Mouse (Mus musculus) ES-E14 (cell line): Measurements from ENCODE around the gene Tbc1d16.

Experiments used
- CHD2 ChIP-seq: IDR thresholded peaks from 2 replicates; pipeline ENCODE4 v1.6.1; 2014; ENCODE audit warnings: mild to moderate bottlenecking, low read depth, low read length, inconsistent platforms
- HCFC1 ChIP-seq: IDR thresholded peaks from 2 replicates; pipeline ENCODE4 v1.6.1; 2012; ENCODE audit warnings: low read length, inconsistent platforms, borderline replicate concordance; ENCODE audit not compliant: insufficient read depth
- ZC3H11A ChIP-seq: IDR thresholded peaks from 2 replicates; pipeline ENCODE4 v1.6.1; 2012; ENCODE audit warnings: low read depth, mild to moderate bottlenecking, inconsistent platforms, low read length, borderline replicate concordance
- ZNF384 ChIP-seq: IDR thresholded peaks from 2 replicates; pipeline ENCODE4 v1.6.1; 2012; ENCODE audit warnings: low read depth, low read length, inconsistent platforms

DNA sequence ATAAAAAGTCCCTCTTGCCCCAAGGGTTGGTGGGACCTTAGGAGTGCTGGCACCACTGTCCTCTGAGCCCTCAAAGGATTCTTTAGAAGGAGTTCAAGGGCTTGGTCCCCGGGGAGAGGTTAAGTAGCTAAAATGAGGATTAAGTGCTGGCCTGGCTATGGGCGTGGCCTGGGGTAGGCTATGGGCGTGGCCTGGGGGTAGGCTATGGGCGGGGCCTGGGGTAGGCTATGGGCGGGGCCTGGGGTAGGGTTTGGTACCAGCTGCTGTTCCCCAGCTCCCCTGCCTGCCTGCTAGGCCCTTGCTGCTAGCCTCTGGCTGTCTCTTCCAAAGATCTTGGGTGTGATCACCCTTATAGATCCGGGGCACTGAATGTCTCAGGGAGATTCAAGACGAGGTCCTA is 117.0 kb downstream of the Tbc1d16 start:
- TF ChIP-seq HCFC1, result no peak
- TF ChIP-seq ZNF384, result no peak
- no peak for TF ChIP-seq CHD2
- no peak for TF ChIP-seq ZC3H11A
